Mouse (Mus musculus): ENCODE data around the gene AI854703.

GRCm38 (mm10) chr6:48674291-48675058 lies 47.9 kb downstream of the AI854703 start:
- TF ChIP-seq POLR2A (IDR thresholded peaks at IDR 0.05; ENCODE audit: control insufficient read depth, extremely low read depth, insufficient read depth, low read length, poor library complexity) (no peak), CTCF (IDR thresholded peaks at IDR 0.05; ENCODE audit: borderline replicate concordance, control insufficient read depth, extremely low read depth, insufficient read depth, low read length, poor library complexity) (no peak)

All from thymus, adult 2 months (tissue).